Mouse (Mus musculus) small intestine, adult 2 months (tissue): ENCODE results near the gene Mrpl22. TPM values are rescaled to one million over a fixed set of nuclear protein-coding genes. Genes with fewer than 3 reads are reported as not detected.

Experiments used
- H3K27ac ChIP-seq: fragments of 200-500 bp; 2 replicates; pipeline ENCODE4 v1.5.1; 2012; ENCODE audit warnings: low read depth, low read length, control low read depth, inconsistent platforms; ENCODE audit not compliant: insufficient read depth
- H3K27me3 ChIP-seq: fragments of 200-500 bp; 2 replicates; pipeline ENCODE4 v1.6.1; 2012; ENCODE audit warnings: mild to moderate bottlenecking, moderate library complexity, low read length, inconsistent platforms; ENCODE audit not compliant: control insufficient read depth, insufficient read depth
- H3K36me3 ChIP-seq: fragments of 200-500 bp; 2 replicates; pipeline ENCODE4 v1.6.1; 2012; ENCODE audit warnings: mild to moderate bottlenecking, low read length, control low read depth, inconsistent platforms; ENCODE audit not compliant: control insufficient read depth, insufficient read depth
- H3K4me1 ChIP-seq: fragments of 200-500 bp; 2 replicates; pipeline ENCODE4 v1.6.1; 2012; ENCODE audit warnings: low read length, inconsistent platforms, mixed read lengths; ENCODE audit not compliant: control insufficient read depth, insufficient read depth, insufficient read length
- H3K4me3 ChIP-seq: fragments of 200-500 bp; 2 replicates; pipeline ENCODE4 v1.5.1; 2012; ENCODE audit warnings: low read depth, mild to moderate bottlenecking, control low read depth, inconsistent platforms, low read length, moderate library complexity
- CTCF ChIP-seq: fragments of 200-500 bp; IDR thresholded peaks from 2 replicates; pipeline ENCODE4 v1.5.1; 2012; ENCODE audit warnings: low read depth, mild to moderate bottlenecking, control low read depth, inconsistent platforms, low read length, moderate library complexity, mixed read lengths; ENCODE audit not compliant: insufficient replicate concordance, insufficient read length; ENCODE audit errors: extremely low read depth
- POLR2A ChIP-seq: fragments of 200-500 bp; IDR thresholded peaks from 2 replicates; pipeline ENCODE4 v1.6.1; 2012; ENCODE audit warnings: low read depth, mild to moderate bottlenecking, control low read depth, inconsistent platforms, low read length, moderate library complexity
- WGBS: fragments of 180-500 bp; shearing (Covaris S2); methylation state at CpG from one replicate; pipeline ENCODE4 v1.1.7; 2018; 5-methylcytosine and 5-hydroxymethylcytosine counted together
- polyA plus RNA-seq: library from polyadenylated mRNA; depleted of rRNA; stranded (reverse); fragments of >200 nt; gene quantifications from 2 replicates; pipeline ENCODE4 v1.2.3, GENCODE M21; 2012; rRNA removed

Gene Mrpl22
- 8.3 and 13.9 TPM in 2 replicates for polyA plus RNA-seq

DNA sequence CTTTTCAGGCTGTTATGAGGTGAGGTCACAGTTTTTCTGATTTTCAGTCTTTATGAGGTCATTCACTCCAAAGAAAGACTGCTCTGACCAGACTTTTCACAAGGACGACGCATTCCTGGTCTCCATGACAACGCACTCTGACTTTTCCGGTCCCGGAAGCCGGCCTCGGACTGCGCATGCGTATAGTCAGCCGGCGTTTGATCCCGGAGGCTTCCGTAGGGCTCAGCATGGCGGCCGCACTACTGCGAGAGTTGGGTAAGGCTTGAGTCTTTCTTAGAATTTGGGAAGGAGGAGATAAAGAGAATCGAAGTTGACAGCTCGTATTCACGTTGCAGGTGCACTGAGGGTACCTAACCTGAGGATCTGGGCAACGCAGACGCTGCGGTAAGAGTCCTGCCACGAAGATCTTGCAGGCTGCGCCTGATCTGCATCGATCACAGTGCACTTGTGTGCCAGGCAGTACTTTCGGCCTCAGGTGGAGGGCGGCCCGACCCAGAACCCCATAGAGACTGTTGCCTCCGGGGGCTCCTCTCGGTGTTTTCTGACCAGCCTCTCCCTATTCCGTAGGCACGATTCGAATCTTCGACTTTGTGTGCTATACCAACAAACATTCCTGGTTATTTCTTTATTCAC, at the start of gene Mrpl22:
Gene Mrpl22, plus strand, starts transcription at position 203 of the 633 bp plus-strand sequence.
- Histone ChIP-seq H3K4me1 (peaks cover 2% of the 10 kb centered on the region), H3K4me3 (peak within 1 kb of the TSS; percentile 74), H3K27me3 (no peaks in the 10 kb centered on the region), H3K36me3 (peaks cover 24% of the 10 kb centered on the region), H3K27ac (no peak within 1 kb of the TSS)
- TF ChIP-seq CTCF: no peak
- no peak; the same call in 1 of the 2 replicates for TF ChIP-seq POLR2A
- under 1% methylated on average over 34 of the region's 34 CpGs for WGBS

DNA sequence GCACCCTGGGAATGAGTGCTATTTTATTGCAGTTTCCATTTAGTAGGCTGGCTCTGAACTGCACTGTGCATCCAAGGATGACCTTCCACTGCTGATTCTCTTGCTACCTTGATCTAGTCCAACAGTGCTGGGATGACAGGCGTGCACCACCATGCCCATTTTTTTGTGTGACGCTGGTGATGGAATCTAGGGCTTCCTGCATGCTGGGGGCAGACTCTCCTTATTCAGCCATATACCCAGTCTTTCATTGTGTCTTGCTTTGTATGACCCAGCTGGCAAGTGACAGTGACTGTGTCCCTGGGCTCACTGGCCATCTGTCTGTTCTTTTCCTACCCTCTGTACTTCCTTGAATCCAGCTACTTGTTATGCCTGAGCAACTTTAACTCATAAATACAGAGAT, 47.8 kb upstream of the Mrpl22 start:
- Histone ChIP-seq H3K27me3 (no peaks in the 10 kb centered on the region), H3K4me3 (no peak overlapping the region), H3K4me1 (peaks cover 7% of the 10 kb centered on the region), H3K27ac (no peak overlapping the region), H3K36me3 (peaks cover 42% of the 10 kb centered on the region)
- 85% methylated on average over 2 of the region's 2 CpGs for WGBS
- TF ChIP-seq CTCF (no peak), POLR2A (no peak)

DNA sequence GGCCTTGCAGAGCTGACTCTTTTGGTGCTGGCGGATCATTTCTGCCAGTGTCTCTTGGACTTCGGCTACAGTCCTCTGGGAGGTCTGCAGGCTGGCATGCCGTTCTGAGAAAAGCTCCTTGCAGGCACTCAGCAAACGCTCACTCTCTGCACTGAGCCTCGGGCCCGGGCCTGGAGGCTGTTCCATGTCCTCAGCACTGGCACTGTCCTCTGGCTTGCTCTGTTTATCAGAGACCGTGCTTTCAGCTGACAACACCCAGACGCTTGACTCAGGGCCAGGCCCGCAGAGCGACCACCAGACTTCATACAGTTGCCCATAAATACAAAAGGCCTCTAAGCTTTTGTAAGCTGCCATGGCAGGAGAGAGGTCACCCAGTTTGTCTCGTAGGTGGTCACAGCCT, 46.4 kb upstream of the Mrpl22 start:
- peaks cover 36% of the 10 kb centered on the region for H3K36me3 ChIP-seq
- peaks cover 7% of the 10 kb centered on the region for H3K4me1 ChIP-seq
- no peaks in the 10 kb centered on the region for H3K27me3 ChIP-seq
- 86% methylated on average over 11 of the region's 11 CpGs for WGBS
- no peak overlapping the region for H3K4me3 ChIP-seq
- H3K27ac ChIP-seq: no peak overlapping the region
- TF ChIP-seq POLR2A: no peak
- TF ChIP-seq CTCF: no peak

- Histone ChIP-seq H3K36me3 (peaks cover 30% of the 10 kb centered on the region), H3K27me3 (no peaks in the 10 kb centered on the region), H3K27ac (no peak overlapping the region), H3K4me1 (peaks cover 7% of the 10 kb centered on the region), H3K4me3 (no peak overlapping the region)
- WGBS: 54% methylated on average over 7 of the region's 7 CpGs
- TF ChIP-seq POLR2A (no peak), CTCF (peak; percentile 10; the same call in 1 of the 2 replicates)
These were observed 44.9 kb upstream of the Mrpl22 start for GRCm38 (mm10) chr11:58126397-58127160.

DNA sequence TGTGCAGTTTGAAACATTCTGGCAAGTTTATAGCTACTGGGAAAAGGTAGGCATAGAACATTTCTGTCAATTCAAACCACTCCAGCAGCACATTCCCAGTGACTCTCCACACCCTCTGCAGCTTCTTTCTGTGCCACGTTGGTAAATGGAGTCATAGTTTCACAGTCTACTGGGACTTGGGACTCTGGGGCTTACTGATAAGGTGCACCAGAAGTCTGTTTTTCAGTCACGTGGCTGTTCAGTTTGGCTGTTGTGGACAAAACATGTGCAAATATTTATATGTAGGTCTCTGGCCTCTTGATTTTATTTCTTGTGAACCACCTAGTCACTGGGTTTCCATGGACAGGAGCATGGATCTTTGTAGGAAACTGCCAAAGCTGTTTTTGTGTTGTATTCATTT, 43.9 kb upstream of the Mrpl22 start:
- Histone ChIP-seq H3K4me3 (no peak overlapping the region), H3K27ac (no peak overlapping the region), H3K4me1 (peaks cover 7% of the 10 kb centered on the region), H3K36me3 (peaks cover 32% of the 10 kb centered on the region), H3K27me3 (no peaks in the 10 kb centered on the region)
- WGBS: 61% methylated on average over 2 of the region's 2 CpGs
- TF ChIP-seq POLR2A: no peak
- no peak for TF ChIP-seq CTCF

DNA sequence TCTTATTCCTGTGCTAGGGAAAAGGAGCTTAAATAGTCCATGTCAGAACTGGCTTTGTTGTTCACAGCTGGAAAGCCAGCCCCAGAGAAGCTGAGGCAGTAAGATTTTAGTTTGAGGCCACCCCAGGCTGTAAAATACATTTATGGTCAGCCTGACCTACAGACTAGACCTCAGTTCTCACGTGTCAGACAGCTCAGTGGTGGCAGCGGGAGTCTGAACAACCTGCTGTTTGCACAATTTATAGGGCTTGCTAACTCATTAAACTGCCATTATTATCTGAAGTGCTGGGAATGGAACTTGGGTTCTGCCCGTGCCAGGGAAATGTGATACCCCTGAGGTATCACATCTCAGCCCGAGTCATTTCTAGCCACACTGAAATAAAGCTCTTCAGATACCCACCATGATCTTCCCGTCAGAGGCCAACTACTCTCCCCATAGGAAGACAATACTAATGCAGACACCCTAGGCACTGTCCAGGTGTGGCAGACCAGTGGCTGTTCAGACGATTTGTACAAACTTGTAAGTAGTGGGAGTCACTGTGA, 42.1 kb upstream of the Mrpl22 start:
- Histone ChIP-seq H3K27ac (no peak overlapping the region), H3K4me3 (no peak overlapping the region), H3K27me3 (no peaks in the 10 kb centered on the region), H3K4me1 (peaks cover 7% of the 10 kb centered on the region), H3K36me3 (peaks cover 31% of the 10 kb centered on the region)
- WGBS: 48% methylated on average over 6 of the region's 6 CpGs
- TF ChIP-seq CTCF (no peak), POLR2A (no peak)

DNA sequence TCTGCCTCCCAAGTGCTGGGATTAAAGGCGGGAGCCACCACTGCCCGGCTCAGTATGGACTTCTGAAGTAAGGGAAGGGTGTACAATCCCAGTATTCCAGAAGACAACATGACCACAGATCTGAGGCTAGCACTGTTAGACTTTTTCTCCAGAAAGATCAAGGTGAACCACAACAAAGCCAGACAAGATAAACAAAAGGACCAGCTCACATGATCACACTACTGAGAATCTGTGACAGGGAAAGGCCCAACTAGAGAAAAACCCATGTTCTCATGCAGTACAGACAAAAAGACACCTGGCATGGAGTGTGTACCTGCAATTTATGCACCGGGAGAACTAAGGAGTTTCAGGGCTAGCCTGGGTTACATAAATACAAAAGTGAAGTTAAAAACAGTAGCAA, 39.4 kb upstream of the Mrpl22 start:
- 91% methylated on average over 3 of the region's 3 CpGs for WGBS
- no peak overlapping the region for H3K4me3 ChIP-seq
- no peaks in the 10 kb centered on the region for H3K27me3 ChIP-seq
- no peak overlapping the region for H3K27ac ChIP-seq
- TF ChIP-seq POLR2A (no peak), CTCF (no peak)
- H3K36me3 ChIP-seq: peaks cover 41% of the 10 kb centered on the region
- H3K4me1 ChIP-seq: no peaks in the 10 kb centered on the region
